Mouse (Mus musculus) mouse trophoblast stem cell (cell line): ENCODE results near the gene Csf2rb.

Experiments used
- in situ Hi-C, 2 experiments: fragments of 300-500 bp; cut with MseI, MboI; formaldehyde crosslinking; loops; 2 replicates in 1 of 2; 3 replicates in 1 of 2; pipeline ENCODE4 v1.15.1; 2025

The Csf2rb gene

GRCm38 (mm10) chr15:78377859-78378258, 52.3 kb downstream of the Csf2rb start:
- in situ Hi-C loops, result no loop called here

- in situ Hi-C loops, result no loop called here
Observed at GRCm38 (mm10) chr15:78378556-78378955, 53.0 kb downstream of the Csf2rb start.

GRCm38 (mm10) chr15:78380208-78380607, 54.7 kb downstream of the Csf2rb start:
- in situ Hi-C loops, result no loop called here

DNA sequence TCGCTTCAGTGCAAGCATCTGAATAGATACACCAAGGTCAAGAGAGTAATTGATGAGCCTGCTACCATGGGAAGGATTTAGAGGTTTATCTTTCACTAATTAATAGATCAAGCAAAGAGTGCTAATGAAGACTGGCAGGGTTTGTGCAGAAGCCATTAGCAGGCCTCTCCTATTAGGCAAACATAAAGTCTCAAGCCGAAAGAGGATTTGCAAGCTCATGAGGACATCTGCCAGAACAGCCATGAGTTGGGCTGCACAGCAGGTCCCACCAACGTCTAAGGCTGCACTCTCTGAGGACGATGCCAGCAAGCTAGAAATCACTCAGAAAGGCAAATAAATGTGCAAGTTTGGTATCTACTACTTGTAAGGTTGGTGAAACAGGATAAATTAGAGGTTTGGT, 55.2 kb downstream of the Csf2rb start:
- in situ Hi-C loops, result no loop called here

DNA sequence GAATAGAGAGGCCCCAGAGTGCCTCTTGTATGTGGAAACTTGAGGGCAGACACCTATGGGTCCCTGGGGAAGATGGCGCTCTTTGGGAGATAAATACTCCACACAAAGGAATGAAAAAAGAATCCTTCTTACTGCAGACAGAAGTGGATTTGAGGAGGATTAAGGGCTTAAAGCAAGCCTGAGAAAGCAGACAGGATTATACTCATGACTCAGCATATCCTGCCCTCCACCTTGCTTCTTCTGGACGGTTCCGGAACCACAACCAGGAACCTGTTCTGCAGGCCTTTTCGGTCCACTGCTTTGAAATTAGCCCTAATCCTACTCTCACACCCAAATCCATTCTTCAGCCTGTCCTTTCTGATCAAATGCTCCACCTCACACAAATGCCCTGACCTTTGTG, 56.6 kb downstream of the Csf2rb start:
- in situ Hi-C loops, result no loop called here

DNA sequence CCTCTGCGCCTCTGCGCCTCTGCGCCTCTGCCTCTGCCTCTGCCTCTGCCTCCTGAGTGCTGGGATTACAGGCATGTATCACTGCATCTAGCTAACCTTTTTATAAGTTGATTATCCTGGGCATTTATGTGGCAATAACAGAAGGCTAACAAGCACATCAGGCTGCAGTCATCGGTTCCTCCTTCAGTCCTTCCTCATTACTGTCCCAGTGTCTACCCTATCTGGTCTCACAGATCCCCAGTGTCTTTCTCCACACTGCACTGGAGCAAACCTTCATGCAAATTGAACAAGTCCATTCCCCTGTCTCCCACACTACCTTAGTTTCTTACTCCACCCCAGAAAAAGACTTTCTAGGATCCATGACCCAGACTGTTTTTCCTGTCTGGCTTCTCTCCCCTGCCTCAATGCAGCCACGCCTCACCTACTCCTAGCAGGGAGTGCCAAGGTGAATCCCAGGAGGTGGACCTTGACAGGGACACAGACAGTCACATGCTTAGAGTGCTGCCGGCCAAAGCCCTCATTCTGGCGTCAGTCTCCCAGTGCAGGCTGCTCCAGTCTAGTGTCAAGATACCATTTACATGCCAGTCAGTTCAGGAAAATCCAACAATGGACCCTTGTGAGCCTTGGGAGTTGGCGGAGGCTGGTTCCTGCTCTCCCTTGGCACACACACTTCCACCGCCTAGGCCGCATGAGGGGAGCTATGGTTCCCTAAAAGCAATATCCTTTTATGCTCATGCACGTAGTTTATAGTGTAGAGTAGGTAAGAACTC, 58.1 kb downstream of the Csf2rb start:
- in situ Hi-C loops, result no loop called here

DNA sequence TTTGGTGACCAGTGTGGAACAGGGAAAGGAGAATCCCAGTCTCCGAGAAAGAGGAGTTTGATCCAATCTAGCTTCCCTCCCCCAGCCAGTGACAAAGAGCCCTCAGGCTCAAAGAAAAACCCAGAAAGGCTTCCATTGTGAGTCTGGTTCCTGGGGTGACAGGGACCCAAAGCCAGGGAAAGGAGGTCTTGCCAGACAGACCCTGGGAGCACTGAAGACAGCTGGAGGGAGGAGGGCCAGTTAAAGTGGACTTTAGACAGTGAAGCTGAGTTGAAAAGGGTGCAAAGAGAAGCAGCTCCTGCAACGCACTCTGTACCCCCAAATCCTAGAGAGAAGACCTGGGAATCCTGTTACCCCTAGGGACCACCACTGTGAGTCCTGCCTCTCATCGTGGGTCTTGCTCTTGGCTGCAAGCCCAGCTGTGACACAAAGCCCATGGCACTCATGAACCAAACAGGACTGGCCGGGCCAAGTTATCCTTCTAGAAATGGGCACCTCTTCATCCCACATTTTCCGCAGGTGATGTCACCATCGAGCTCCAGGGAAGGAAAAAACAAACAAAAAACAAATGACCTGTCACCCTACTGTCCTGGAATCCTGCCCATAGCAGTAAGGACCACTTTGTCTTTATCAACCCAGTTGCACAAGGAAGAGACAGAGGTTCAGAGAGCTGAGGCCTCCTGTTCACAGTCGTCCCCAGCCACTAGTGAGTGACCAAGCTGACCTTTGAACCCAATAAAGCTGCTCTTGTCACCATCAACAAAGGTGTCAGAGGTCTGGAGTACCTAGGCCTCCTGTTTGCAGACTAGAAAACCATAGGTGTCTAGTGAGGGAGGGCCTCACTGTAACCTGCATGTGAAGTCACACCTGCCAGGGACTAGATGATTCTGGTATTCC, 58.9 kb downstream of the Csf2rb start:
- in situ Hi-C loops, result no loop called here

DNA sequence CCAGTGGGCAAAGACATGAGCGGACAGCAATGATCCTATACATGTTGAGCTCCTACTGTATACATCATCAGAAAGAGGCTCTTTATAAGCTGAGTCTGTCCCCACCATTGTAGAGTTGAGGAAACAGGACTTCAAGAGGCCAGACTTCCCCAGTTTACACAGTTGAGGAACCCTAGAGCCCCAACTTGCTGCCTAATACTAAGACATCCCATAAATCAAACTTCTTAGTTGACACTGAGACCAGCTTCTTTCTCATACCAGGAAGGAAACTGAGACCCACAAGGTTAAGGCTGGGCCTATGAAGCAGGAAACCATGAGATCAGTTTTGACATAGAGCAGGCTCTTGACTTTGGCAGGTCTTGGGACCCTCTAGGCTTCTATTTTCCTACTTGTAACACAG, 60.0 kb downstream of the Csf2rb start:
- in situ Hi-C loops, result no loop called here

GRCm38 (mm10) chr15:78390855-78391254, 65.3 kb downstream of the Csf2rb start:
- in situ Hi-C loops, result no loop called here

DNA sequence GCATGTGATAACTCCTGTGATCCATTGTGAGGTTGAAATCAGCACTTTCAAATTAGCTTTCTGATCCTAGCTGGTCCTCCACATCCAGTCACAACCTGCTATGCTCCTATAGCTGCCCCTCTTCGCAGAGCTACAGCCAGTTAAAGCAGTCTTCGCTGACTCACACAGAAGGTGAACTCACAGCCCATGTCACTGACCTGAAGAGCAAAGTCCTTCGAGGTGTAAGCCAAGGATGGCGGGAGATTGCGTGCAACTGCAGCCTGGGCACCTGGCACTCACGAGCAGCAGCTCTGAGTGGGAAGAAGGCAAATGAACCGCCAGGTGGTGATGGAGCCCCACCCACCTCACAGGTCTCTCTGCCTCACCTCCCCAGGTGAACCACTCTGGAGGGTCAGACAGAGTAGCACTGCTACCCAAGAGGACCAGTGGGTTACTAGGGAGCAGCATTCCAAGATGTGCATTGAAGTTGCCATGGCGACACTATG, 70.0 kb downstream of the Csf2rb start, which contains the start of gene Tex33:
Gene Tex33, minus strand, starts transcription at position 435 of the 485 bp plus-strand sequence.
- in situ Hi-C loops, result no loop called here

GRCm38 (mm10) chr15:78401345-78401744, 75.8 kb downstream of the Csf2rb start:
- in situ Hi-C loops, result no loop called here

DNA sequence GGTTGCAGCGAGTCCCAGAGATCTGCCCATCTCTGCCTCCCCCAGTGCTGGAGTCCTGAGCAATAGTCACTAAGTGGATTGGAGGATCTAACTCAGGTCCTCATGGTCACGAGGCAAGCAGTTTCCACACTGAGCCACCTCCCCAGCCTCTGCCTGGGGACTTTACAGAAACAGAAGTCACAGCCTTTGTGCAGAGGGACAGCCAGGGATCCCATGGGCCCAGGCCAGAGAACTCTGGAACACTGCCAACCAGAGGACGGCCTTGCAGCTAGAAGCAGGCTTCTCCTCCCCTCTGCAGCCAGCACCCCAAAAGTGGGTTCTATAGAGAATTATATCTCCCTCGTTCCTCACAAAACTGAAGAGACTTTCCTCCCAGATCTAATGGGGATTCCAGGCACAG, 76.4 kb downstream of the Csf2rb start:
- in situ Hi-C loops, result no loop called here

DNA sequence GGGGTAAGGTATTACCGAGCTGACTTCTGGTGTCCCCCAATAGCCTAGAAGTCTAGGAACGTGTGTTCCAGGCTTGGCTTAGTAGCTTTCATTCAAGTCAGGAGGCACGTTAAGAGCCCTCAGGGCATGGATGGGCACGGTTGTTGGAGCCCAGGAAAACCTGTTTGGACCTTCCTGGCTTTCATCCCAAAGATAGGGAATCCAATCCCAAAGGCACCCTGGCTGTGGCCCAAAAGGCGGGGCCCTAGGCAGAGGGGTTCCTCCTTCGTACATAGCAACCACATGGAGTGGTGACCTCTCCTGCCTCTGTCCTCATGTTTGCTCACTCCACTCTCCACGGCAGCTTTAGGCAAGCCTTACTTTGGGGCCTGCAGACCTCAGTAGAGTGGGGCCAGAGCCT, 76.9 kb downstream of the Csf2rb start:
- in situ Hi-C loops, result no loop called here

- in situ Hi-C loops, result no loop called here
Observed at GRCm38 (mm10) chr15:78403301-78403741, 77.8 kb downstream of the Csf2rb start.
